Mouse (Mus musculus): ENCODE measurements at regions not wholly inside any gene's neighbourhood (a gene's known extent, or its start where the extent isn't known, plus 50 kb on each side); places are given as distances from the start of the nearest gene placed in this dataset.

- no peak for TF ChIP-seq CTCF (IDR thresholded peaks at IDR 0.05; ENCODE audit: insufficient read depth, low read length)
- TF ChIP-seq POLR2A (IDR thresholded peaks at IDR 0.05; ENCODE audit: borderline replicate concordance, extremely low read depth, low read depth, low read length), result no peak
Measured at GRCm38 (mm10) chr17:80891656-80892055, 52.8 kb upstream of the Tmem178 start.

All from lung, adult 2 months (tissue).